Mouse (Mus musculus) E14TG2a.4 (cell line): ENCODE measurements around the gene Sigirr.

Experiments
- CTCF ChIP-seq: conservative IDR thresholded peaks from 2 replicates; pipeline ENCODE4 v1.5.1; 2014; ENCODE audit warnings: low read length
- NANOG ChIP-seq: IDR thresholded peaks from 2 replicates; pipeline ENCODE4 v1.6.1; 2014; ENCODE audit warnings: borderline replicate concordance, low read length, mixed read lengths
- POU5F1 ChIP-seq: IDR thresholded peaks from 2 replicates; pipeline ENCODE4 v1.6.1; 2014; ENCODE audit warnings: low read length, borderline replicate concordance

DNA sequence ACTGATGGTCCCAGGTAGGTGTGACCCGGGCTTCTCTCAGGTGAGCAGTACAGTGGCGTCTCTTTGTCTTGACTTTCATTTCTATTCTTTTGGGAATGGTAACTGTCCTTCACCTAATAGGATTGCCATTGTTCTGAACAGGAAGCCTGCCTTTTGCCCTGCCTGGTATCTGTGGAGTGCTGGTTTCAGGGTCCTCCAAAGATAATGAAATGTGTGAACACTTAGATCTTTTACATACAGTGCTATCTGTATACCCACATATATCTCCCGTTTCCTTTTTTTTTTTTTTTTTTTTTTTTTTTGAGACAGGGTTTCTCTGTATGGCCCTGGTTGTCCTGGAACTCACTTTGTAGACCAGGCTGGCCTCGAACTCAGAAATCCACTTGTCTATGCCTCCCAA lies 41.0 kb upstream of the Sigirr start:
- no peak for TF ChIP-seq CTCF
- no peak for TF ChIP-seq POU5F1
- TF ChIP-seq NANOG, result no peak
